Mouse (Mus musculus): ENCODE results near the gene Astn1. TPM values are rescaled to one million over a fixed set of nuclear protein-coding genes. Genes with fewer than 3 reads are reported as not detected.

Astn1 gene
- total and polyA plus RNA-seq, 3 experiments, result not detected

- Histone ChIP-seq H3K27me3 (ENCODE audit: control insufficient read depth in 1 of 2, insufficient read depth in 2 of 2, low read length in 2 of 2) (no peaks in the 10 kb centered on the region), H3K9ac (ENCODE audit: control insufficient read depth, low read depth, low read length, poor library complexity, severe bottlenecking) (no peak overlapping the region), H3K9me3 (replicated peaks; ENCODE audit: insufficient read depth, low read length) (no peaks in the 10 kb centered on the region), H3K79me2 (ENCODE audit: control insufficient read depth, insufficient read depth, low read length, poor library complexity) (no peaks in the 10 kb centered on the region), H3K27ac (ENCODE audit: control insufficient read depth, low read depth, low read length) (no peak overlapping the region), H3K36me3 (ENCODE audit: control insufficient read depth in 1 of 2, insufficient read depth in 2 of 2, low read length in 2 of 2) (no peaks in the 10 kb centered on the region), H3K4me1 (ENCODE audit: control insufficient read depth in 1 of 2, insufficient read depth in 2 of 2, low read length in 2 of 2) (no peaks in the 10 kb centered on the region), H3K4me3 (ENCODE audit: control insufficient read depth in 1 of 2, insufficient read depth in 1 of 2, low read depth in 2 of 2, low read length in 2 of 2) (no peak overlapping the region)
- no peak for DNase-seq (ENCODE audit: low read depth, low spot score)
- TF ChIP-seq CTCF (IDR thresholded peaks at IDR 0.05 in 2 of 3, conservative IDR thresholded peaks at IDR 0.05 in 1 of 3; ENCODE audit: control insufficient read depth in 1 of 3, insufficient read depth in 1 of 3, low read depth in 2 of 3, low read length in 3 of 3, poor library complexity in 1 of 3, severe bottlenecking in 1 of 3) (no peak), MXI1 (IDR thresholded peaks at IDR 0.05; ENCODE audit: low read depth, low read length) (no peak), HCFC1 (IDR thresholded peaks at IDR 0.05; ENCODE audit: low read depth, low read length) (no peak), NELFE (IDR thresholded peaks at IDR 0.05; ENCODE audit: low read depth, low read length) (no peak)
Measured at GRCm38 (mm10) chr1:158386781-158387180, 24.7 kb downstream of the Astn1 start.

GRCm38 (mm10) chr1:158388995-158389394, 26.9 kb downstream of the Astn1 start:
- H3K9me3 ChIP-seq (replicated peaks; ENCODE audit: insufficient read depth, low read length), result no peaks in the 10 kb centered on the region
- DNase-seq (ENCODE audit: low read depth, low spot score), result no peak
- no peak overlapping the region for H3K9ac ChIP-seq (ENCODE audit: control insufficient read depth, low read depth, low read length, poor library complexity, severe bottlenecking)
- H3K27me3 ChIP-seq (ENCODE audit: control insufficient read depth in 1 of 2, insufficient read depth in 2 of 2, low read length in 2 of 2), result no peaks in the 10 kb centered on the region
- no peak overlapping the region for H3K4me3 ChIP-seq (ENCODE audit: control insufficient read depth in 1 of 2, insufficient read depth in 1 of 2, low read depth in 2 of 2, low read length in 2 of 2)
- H3K36me3 ChIP-seq (ENCODE audit: control insufficient read depth in 1 of 2, insufficient read depth in 2 of 2, low read length in 2 of 2), result no peaks in the 10 kb centered on the region
- H3K79me2 ChIP-seq (ENCODE audit: control insufficient read depth, insufficient read depth, low read length, poor library complexity), result no peaks in the 10 kb centered on the region
- no peak for TF ChIP-seq MEF2A (IDR thresholded peaks at IDR 0.05; ENCODE audit: extremely low read depth, insufficient replicate concordance, low read depth, low read length, poor library complexity, severe bottlenecking)
- TF ChIP-seq GATA1 (IDR thresholded peaks at IDR 0.05; ENCODE audit: low read depth, low read length), result no peak
- TF ChIP-seq MAFK (IDR thresholded peaks at IDR 0.05; ENCODE audit: borderline replicate concordance, low read depth, low read length), result no peak
- TF ChIP-seq ETS1 (IDR thresholded peaks at IDR 0.05; ENCODE audit: low read depth, low read length), result no peak
- TF ChIP-seq SIN3A (IDR thresholded peaks at IDR 0.05; ENCODE audit: low read length), result no peak
- no peak for TF ChIP-seq RCOR1 (IDR thresholded peaks at IDR 0.05; ENCODE audit: low read depth, low read length)
- TF ChIP-seq TCF12 (IDR thresholded peaks at IDR 0.05; ENCODE audit: low read depth, low read length), result no peak
- TF ChIP-seq TAL1 (IDR thresholded peaks at IDR 0.05; ENCODE audit: low read length), result no peak
- no peak for TF ChIP-seq UBTF (IDR thresholded peaks at IDR 0.05; ENCODE audit: borderline replicate concordance, insufficient read depth, low read depth, low read length)
- no peak for TF ChIP-seq NRF1 (IDR thresholded peaks at IDR 0.05; ENCODE audit: insufficient read depth, low read depth, low read length, poor library complexity, severe bottlenecking)
- no peak for TF ChIP-seq RAD21 (IDR thresholded peaks at IDR 0.05; ENCODE audit: low read depth, low read length)
- no peak for TF ChIP-seq EP300 (IDR thresholded peaks at IDR 0.05; ENCODE audit: low read depth in 1 of 2, low read length in 2 of 2)
- no peak for TF ChIP-seq ELF1 (IDR thresholded peaks at IDR 0.05; ENCODE audit: low read depth, low read length)
- no peak for TF ChIP-seq MAX (IDR thresholded peaks at IDR 0.05; ENCODE audit: low read length)
- TF ChIP-seq USF2 (IDR thresholded peaks at IDR 0.05; ENCODE audit: borderline replicate concordance in 1 of 2, insufficient read depth in 1 of 2, low read depth in 1 of 2, low read length in 2 of 2), result no peak
- no peak for TF ChIP-seq MYC (IDR thresholded peaks at IDR 0.05; ENCODE audit: low read depth, low read length)
- H3K27ac ChIP-seq (ENCODE audit: control insufficient read depth, low read depth, low read length), result no peak overlapping the region
- H3K4me1 ChIP-seq (ENCODE audit: control insufficient read depth in 1 of 2, insufficient read depth in 2 of 2, low read length in 2 of 2), result no peaks in the 10 kb centered on the region

Data from MEL (cell line).